Mouse (Mus musculus) mouse trophoblast stem cell (cell line): Measurements from ENCODE around the gene Mrps7.

Source experiments
- in situ Hi-C, 2 experiments: fragments of 300-500 bp; cut with MseI, MboI; formaldehyde crosslinking; loops; 2 replicates in 1 of 2; 3 replicates in 1 of 2; pipeline ENCODE4 v1.15.1; 2025

Mrps7 gene

GRCm38 (mm10) chr11:115603476-115604303 lies at the start of gene Mrps7, which contains the start of gene Gga3:
Gene Mrps7, plus strand, starts transcription at chr11:115603925.
Gene Gga3, minus strand, starts transcription at chr11:115604051.
- in situ Hi-C loops = no loop called here

DNA sequence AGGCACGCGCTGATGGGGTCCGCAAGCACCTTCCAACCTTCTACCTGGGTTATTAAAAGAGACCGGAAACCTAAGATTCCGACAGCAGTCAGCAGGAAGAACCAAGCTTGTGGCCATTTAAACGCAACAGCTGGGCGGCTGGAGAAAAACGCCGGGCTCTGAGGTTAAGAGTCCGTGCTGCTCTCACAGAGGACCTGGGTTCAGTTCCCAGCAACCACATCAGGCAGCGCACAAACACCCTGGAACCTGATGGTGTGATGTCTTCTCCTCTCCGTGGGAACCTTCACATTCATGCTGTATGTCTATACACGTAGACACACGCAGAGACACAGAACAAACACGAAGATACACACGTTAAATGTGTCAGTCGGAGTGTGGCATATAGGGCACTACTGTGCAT lies 48.0 kb upstream of the Mrps7 start:
- in situ Hi-C loops = no loop called here

DNA sequence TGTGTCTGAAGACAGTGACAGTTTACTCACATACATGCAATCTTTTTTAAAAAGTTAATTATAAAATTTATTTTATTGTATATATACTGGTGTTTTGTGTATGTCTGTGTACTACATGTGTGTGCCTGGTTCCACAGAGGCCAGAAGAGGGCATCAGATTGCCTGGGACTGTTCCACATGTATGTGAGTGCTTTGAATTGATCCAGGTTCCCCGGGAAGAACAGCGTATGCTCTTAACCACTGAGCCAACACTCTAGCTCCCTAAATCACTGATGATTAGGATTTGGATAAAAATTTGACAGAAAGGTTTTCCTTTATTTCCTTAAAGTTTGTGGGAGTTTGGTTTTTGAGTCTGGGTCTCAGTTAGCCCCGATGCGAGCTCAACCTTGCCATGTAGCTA lies 40.3 kb upstream of the Mrps7 start:
- in situ Hi-C loops = no loop called here

- in situ Hi-C loops = no loop called here
Observed at GRCm38 (mm10) chr11:115564064-115564809, 39.5 kb upstream of the Mrps7 start, which contains the start of gene Nup85. Gene Nup85, plus strand, starts transcription at chr11:115564434.

DNA sequence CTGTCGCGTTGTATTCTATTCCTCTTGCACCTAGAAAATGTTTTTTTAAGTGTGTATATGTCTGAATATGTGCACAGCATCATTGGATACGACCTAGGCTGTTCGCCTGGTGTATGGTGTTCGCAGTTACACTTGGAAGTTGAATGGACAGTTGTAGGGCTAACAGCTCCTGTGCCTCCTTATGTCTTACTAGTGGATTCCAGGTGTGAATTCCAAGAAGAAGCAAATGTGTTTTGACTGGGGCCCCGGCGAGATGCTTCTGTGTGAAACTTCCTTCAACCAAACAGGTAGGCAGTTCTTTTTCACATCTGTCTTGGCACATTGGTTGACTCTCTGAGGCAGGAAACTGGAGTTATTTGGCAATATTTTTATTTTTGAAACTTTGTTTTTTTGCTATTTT lies 38.8 kb upstream of the Mrps7 start:
- in situ Hi-C loops = no loop called here

DNA sequence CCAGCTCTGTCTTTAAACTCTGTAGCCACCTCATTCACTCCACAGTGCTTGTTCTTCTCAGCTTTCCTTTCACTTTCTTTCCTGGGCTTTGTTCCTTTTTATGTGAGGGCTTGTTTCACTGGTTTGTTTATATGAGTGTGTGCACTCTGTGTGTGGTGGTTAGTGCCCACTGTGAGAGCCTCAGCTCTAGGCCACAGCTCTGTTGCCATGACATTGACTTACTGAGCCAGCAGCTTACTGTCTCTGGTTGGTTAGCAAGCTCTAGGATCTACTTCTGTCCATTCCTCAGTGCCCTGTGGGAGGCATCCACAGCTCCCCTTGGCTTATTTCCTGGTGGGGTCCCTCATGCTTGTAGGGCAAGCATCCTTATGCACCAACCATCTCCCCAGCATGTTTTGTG lies 24.6 kb upstream of the Mrps7 start:
- in situ Hi-C loops = no loop called here

DNA sequence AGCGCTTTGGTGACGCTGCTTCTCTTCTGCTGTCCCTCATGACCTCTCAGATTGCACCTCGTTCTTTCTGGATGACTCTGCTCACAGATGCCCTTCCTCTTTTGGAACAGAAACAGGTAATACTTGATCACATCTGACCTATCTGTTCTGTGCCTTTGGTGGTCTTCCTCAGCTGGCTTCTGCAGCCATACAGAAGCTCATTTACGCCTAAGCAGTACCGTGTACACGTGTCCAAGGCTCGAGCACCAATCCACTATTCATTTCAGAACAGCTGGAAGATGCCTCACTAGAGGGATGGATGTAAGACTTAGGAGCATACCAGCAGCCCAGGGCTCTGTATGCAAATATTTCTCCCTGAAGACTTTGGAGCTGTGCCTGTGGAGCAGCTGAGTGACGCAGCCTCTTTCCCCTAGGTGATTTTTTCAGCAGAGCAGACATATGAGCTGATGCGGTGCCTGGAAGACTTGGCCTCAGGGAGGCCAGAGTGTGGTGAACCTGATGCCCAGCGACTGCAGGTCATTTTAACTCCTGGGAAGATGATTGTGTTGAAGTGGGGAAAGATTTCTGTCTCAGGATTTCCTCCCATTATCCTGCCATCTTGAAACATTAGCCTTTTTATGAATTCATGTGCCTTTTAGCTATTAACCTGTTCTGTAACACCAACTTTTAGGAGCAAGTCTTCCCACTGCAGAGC lies 20.7 kb upstream of the Mrps7 start:
- in situ Hi-C loops = no loop called here

- in situ Hi-C loops = no loop called here
Observed at GRCm38 (mm10) chr11:115584376-115585073, 19.2 kb upstream of the Mrps7 start.

- in situ Hi-C loops = no loop called here
Observed at GRCm38 (mm10) chr11:115585573-115586100, 18.1 kb upstream of the Mrps7 start.

- in situ Hi-C loops = no loop called here
Observed at GRCm38 (mm10) chr11:115586403-115586802, 17.3 kb upstream of the Mrps7 start.

DNA sequence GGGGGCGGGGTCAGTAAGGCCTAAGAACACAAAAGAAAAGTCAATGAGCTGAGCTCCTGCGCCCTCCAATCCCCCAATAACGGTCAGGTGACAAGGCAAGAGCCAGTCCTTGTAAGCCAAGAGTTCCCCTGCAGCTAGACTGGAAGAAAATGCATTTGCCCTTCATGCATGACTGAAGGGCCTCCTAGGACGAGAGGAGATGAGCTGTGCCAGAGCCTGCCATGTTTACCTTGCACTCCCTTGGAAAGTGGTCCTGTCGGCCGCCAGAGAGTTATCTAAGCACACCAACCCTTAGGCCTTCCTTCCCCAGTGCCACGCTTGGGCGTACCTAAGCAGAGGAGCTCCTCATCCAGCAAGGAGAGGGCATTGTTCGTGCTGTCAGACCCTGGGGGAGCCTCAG lies 15.7 kb upstream of the Mrps7 start:
- in situ Hi-C loops = no loop called here

- in situ Hi-C loops = no loop called here
Observed at GRCm38 (mm10) chr11:115590526-115591075, 13.1 kb upstream of the Mrps7 start.

DNA sequence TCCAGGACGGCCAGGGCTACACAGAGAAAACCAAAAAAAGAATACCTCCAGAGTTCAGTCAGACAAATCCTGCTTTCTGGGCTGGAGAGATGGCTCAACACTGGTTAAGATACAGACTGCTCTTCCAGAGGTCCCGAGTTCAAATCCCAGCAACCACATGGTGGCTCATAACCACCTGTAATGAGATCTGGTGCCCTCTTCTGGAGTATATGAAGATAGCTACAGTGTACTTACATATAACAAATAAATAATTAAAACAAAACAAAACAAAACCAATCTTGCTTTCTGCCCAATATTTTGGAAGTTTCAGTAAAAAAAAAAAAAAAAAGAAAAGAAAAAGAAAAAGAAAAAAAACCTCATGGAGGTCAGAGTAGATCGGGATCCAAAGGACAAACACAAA lies 8.5 kb upstream of the Mrps7 start:
- in situ Hi-C loops = no loop called here

GRCm38 (mm10) chr11:115598309-115598708 lies 5.4 kb upstream of the Mrps7 start:
- in situ Hi-C loops = no loop called here

- in situ Hi-C loops = no loop called here
Observed at GRCm38 (mm10) chr11:115599722-115600121, 4.0 kb upstream of the Mrps7 start.

GRCm38 (mm10) chr11:115600743-115601142 lies 3.0 kb upstream of the Mrps7 start:
- in situ Hi-C loops = no loop called here

DNA sequence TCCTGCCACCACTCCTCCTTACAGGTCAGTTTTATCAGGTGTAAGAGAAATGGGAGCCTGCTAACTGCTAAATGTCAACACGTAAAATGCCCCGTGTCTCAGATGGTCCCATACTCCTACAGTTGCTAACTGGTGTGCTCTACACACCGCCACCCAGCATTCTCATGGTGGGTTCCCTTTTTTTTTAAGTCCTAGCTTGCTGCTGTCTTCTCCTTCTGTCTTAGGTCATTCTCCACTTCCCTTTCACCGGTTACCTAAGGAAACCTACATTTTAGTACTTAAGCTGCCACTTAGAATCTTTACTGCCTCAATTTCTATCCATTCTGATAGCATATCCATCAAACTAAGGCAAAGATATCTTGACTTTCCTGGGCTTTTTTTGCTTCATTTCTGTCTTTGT lies 2.6 kb upstream of the Mrps7 start:
- in situ Hi-C loops = no loop called here

DNA sequence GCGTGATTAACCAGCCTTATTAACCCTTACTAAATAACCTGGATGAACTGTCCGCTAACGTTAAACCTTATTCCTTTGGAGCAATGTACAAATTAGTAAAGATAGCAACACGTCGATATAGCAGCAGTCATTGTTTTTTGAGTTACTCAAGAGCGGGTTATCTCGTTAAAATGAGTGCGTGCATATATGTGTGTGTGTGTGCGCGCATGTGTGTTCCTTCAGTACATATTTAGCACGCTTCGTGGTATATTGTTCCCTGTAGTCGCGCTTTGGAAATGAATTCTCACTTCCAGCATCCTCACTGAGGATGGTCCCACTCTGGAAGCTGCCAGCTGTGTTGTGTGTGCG lies 623 bp upstream of the Mrps7 start:
- in situ Hi-C loops = no loop called here

- in situ Hi-C loops = no loop called here
Observed at GRCm38 (mm10) chr11:115604304-115604696, 575 bp downstream of the Mrps7 start.

DNA sequence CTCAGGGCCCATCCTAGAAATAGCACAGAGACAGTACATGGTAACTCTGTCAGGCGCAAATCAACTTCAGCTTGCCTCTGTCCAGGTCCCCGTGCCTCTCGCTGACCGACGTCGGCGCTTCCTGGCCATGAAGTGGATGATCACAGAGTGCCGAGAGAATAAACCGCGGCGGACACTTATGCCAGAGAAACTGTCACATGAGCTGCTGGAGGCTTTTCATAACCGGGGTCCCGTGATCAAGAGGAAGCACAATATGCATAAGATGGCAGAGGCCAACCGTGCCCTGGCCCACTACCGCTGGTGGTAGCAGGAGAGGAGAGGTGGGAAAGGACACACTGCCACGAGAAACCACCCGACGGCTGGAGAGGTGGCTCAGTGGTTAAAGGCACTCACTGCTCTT lies 3.0 kb downstream of the Mrps7 start:
- in situ Hi-C loops = no loop called here
